Mouse (Mus musculus) forebrain, embryonic 11.5 days (tissue): ENCODE data around the gene Magi1. TPM values are rescaled to one million over a fixed set of nuclear protein-coding genes. Genes with fewer than 3 reads are reported as not detected.

ENCODE experiments used
- ATAC-seq: fragments of 200-750 bp; cut with Nextera tagmentation; replicated peaks from 2 replicates; pipeline ENCODE4 v1.8.0; 2017; ENCODE audit warnings: moderate TSS enrichment; ENCODE audit not compliant: low FRiP score
- DNase-seq: peaks from one replicate; pipeline ENCODE4 v3.0.0-alpha.2; 2017; ENCODE audit warnings: low spot score
- H3K27ac ChIP-seq: fragments of 300-500 bp; sonication (generic); 2 replicates; pipeline ENCODE4 v1.5.1; 2014; ENCODE audit warnings: low read depth, low read length
- H3K27me3 ChIP-seq: fragments of 300-500 bp; sonication (generic); 2 replicates; pipeline ENCODE4 v1.6.1; 2014; ENCODE audit warnings: mild to moderate bottlenecking, low read length, mixed read lengths; ENCODE audit not compliant: control insufficient read depth, insufficient read depth
- H3K36me3 ChIP-seq: fragments of 300-500 bp; sonication (generic); 2 replicates; pipeline ENCODE4 v1.6.1; 2014; ENCODE audit warnings: mild to moderate bottlenecking, low read length, moderate library complexity, mixed read lengths; ENCODE audit not compliant: control insufficient read depth, insufficient read depth
- H3K4me1 ChIP-seq: fragments of 300-500 bp; sonication (generic); replicated peaks from 2 replicates; pipeline ENCODE4 v1.6.1; 2014; ENCODE audit warnings: low read length, mixed read lengths; ENCODE audit not compliant: control insufficient read depth, insufficient read depth
- H3K4me2 ChIP-seq: fragments of 300-500 bp; sonication (generic); 2 replicates; pipeline ENCODE4 v1.6.1; 2014; ENCODE audit warnings: low read depth, mild to moderate bottlenecking, low read length, moderate library complexity, mixed read lengths; ENCODE audit not compliant: severe bottlenecking
- H3K4me3 ChIP-seq: fragments of 300-500 bp; sonication (generic); 2 replicates; pipeline ENCODE4 v1.5.1; 2014; ENCODE audit warnings: low read depth, low read length
- H3K9ac ChIP-seq: fragments of 300-500 bp; sonication (generic); 2 replicates; pipeline ENCODE4 v1.6.1; 2014; ENCODE audit warnings: low read length
- H3K9me3 ChIP-seq: fragments of 300-500 bp; sonication (generic); 2 replicates; pipeline ENCODE4 v1.6.1; 2016; ENCODE audit warnings: low read length, mixed read lengths; ENCODE audit not compliant: control insufficient read depth
- WGBS: fragments of 180-500 bp; shearing (Covaris S2); extraction: QIAGEN DNeasy Blood & Tissue Kit; methylation state at CpG from one replicate; pipeline ENCODE4 v1.1.7; 2014; 5-methylcytosine and 5-hydroxymethylcytosine counted together
- polyA plus RNA-seq: library from polyadenylated mRNA; unstranded; fragments of >200 nt; fragmentation: Nextera tagmentation; extraction: Ambion mirVana; gene quantifications from 2 replicates; pipeline ENCODE4 v1.2.1, GENCODE M21; 2014

Magi1 gene
- polyA plus RNA-seq, 1 experiment from 2014 or later = 44.3 TPM

GRCm38 (mm10) chr6:94070702-94071101 lies 213.0 kb downstream of the Magi1 start:
- H3K4me3 ChIP-seq = no peak overlapping the region
- H3K9me3 ChIP-seq = no peaks in the 10 kb centered on the region
- DNase-seq (no peak), ATAC-seq (no peak)
- H3K27me3 ChIP-seq = no peaks in the 10 kb centered on the region
- H3K4me1 ChIP-seq = peaks cover 2% of the 10 kb centered on the region; the same call in 1 of the 2 replicates
- H3K36me3 ChIP-seq = no peaks in the 10 kb centered on the region
- 87% methylated on average over 3 of the region's 3 CpGs for whole genome bisulfite sequencing
- H3K9ac ChIP-seq = no peak overlapping the region
- no peak overlapping the region for H3K27ac ChIP-seq
- H3K4me2 ChIP-seq = no peak overlapping the region

GRCm38 (mm10) chr6:94069421-94069820 lies 214.3 kb downstream of the Magi1 start:
- ATAC-seq (no peak), DNase-seq (no peak)
- Histone ChIP-seq H3K27me3 (no peaks in the 10 kb centered on the region), H3K9me3 (no peaks in the 10 kb centered on the region), H3K36me3 (no peaks in the 10 kb centered on the region), H3K9ac (no peak overlapping the region), H3K4me3 (no peak overlapping the region), H3K27ac (no peak overlapping the region), H3K4me1 (peaks cover 2% of the 10 kb centered on the region; the same call in 1 of the 2 replicates), H3K4me2 (no peak overlapping the region)
- WGBS = 72% methylated on average over 3 of the region's 3 CpGs

- Histone ChIP-seq H3K27me3 (no peaks in the 10 kb centered on the region), H3K4me1 (peaks cover 2% of the 10 kb centered on the region; the same call in 1 of the 2 replicates), H3K9ac (no peak overlapping the region), H3K36me3 (no peaks in the 10 kb centered on the region), H3K4me2 (no peak overlapping the region), H3K27ac (no peak overlapping the region), H3K9me3 (no peaks in the 10 kb centered on the region), H3K4me3 (no peak overlapping the region)
- WGBS = 51% methylated on average over 8 of the region's 8 CpGs
- ATAC-seq (no peak), DNase-seq (no peak)
Observed at GRCm38 (mm10) chr6:94067741-94068450, 215.8 kb downstream of the Magi1 start.

GRCm38 (mm10) chr6:94064832-94065231 lies 218.9 kb downstream of the Magi1 start:
- H3K27me3 ChIP-seq = no peaks in the 10 kb centered on the region
- H3K4me1 ChIP-seq = peaks cover 2% of the 10 kb centered on the region; the same call in 1 of the 2 replicates
- no peak for ATAC-seq
- H3K27ac ChIP-seq = no peak overlapping the region
- no peak overlapping the region for H3K4me3 ChIP-seq
- H3K9me3 ChIP-seq = no peaks in the 10 kb centered on the region
- DNase-seq = no peak
- H3K4me2 ChIP-seq = no peak overlapping the region
- no peaks in the 10 kb centered on the region for H3K36me3 ChIP-seq
- WGBS = 78% methylated on average over 4 of the region's 4 CpGs
- H3K9ac ChIP-seq = no peak overlapping the region

- DNase-seq (no peak), ATAC-seq (no peak)
- Histone ChIP-seq H3K27me3 (no peaks in the 10 kb centered on the region), H3K4me3 (no peak overlapping the region), H3K27ac (no peak overlapping the region), H3K36me3 (no peaks in the 10 kb centered on the region), H3K4me2 (no peak overlapping the region), H3K9ac (no peak overlapping the region), H3K9me3 (no peaks in the 10 kb centered on the region), H3K4me1 (peaks cover under 1% of the 10 kb centered on the region; the same call in 1 of the 2 replicates)
- WGBS = 90% methylated on average over 4 of the region's 4 CpGs
Observed at GRCm38 (mm10) chr6:94063542-94063941, 220.2 kb downstream of the Magi1 start.

- no peak for DNase-seq
- WGBS = 78% methylated on average over 8 of the region's 8 CpGs
- H3K36me3 ChIP-seq = no peaks in the 10 kb centered on the region
- H3K9ac ChIP-seq = no peak overlapping the region
- H3K4me3 ChIP-seq = no peak overlapping the region
- no peaks in the 10 kb centered on the region for H3K4me1 ChIP-seq
- no peaks in the 10 kb centered on the region for H3K9me3 ChIP-seq
- H3K27me3 ChIP-seq = no peaks in the 10 kb centered on the region
- no peak for ATAC-seq
- no peak overlapping the region for H3K4me2 ChIP-seq
- H3K27ac ChIP-seq = no peak overlapping the region
Observed at GRCm38 (mm10) chr6:94061424-94061980, 222.2 kb downstream of the Magi1 start.

GRCm38 (mm10) chr6:94060621-94061213 lies 223.0 kb downstream of the Magi1 start:
- ATAC-seq (no peak), DNase-seq (no peak)
- Histone ChIP-seq H3K36me3 (no peaks in the 10 kb centered on the region), H3K27me3 (no peaks in the 10 kb centered on the region), H3K4me1 (no peaks in the 10 kb centered on the region), H3K27ac (no peak overlapping the region), H3K9ac (no peak overlapping the region), H3K4me2 (no peak overlapping the region), H3K9me3 (no peaks in the 10 kb centered on the region), H3K4me3 (no peak overlapping the region)
- WGBS = 92% methylated on average over 7 of the region's 7 CpGs

GRCm38 (mm10) chr6:94059090-94059489 lies 224.6 kb downstream of the Magi1 start:
- Histone ChIP-seq H3K27me3 (no peaks in the 10 kb centered on the region), H3K36me3 (no peaks in the 10 kb centered on the region), H3K4me1 (no peaks in the 10 kb centered on the region), H3K4me3 (no peak overlapping the region), H3K9ac (no peak overlapping the region), H3K9me3 (no peaks in the 10 kb centered on the region), H3K4me2 (no peak overlapping the region), H3K27ac (no peak overlapping the region)
- ATAC-seq (no peak), DNase-seq (no peak)
- WGBS = 84% methylated on average over 2 of the region's 2 CpGs
